Comparison of ENCODE assay signal across 8 mouse cellular contexts in genomic region chr5:139150603-139151031, GRCm38 (mm10). TPM values are rescaled to one million over a fixed set of nuclear protein-coding genes. Genes with fewer than 3 reads are reported as not detected.
DNase-seq lines count a peak whose midpoint lies in the region; ATAC-seq and TF ChIP-seq lines count a peak whose summit lies in the region.

No protein-coding gene starts in this region.

- H3K4me2 ChIP-seq in kidney, embryonic 15.5 days: peak overlapping the region; percentile 82
- H3K4me2 ChIP-seq in stomach, embryonic 14.5 days (replicated peaks; ENCODE audit: low read depth, low read length): peak overlapping the region; percentile 83

- H3K79me2 ChIP-seq in macrophage (ENCODE audit: inconsistent target): no peaks in the 10 kb centered on the region

- peaks cover 38% of the 10 kb centered on the region for H3K36me3 ChIP-seq in kidney, embryonic 15.5 days
- peaks cover 24% of the 10 kb centered on the region; the same call in 1 of the 2 replicates for H3K36me3 ChIP-seq in macrophage (ENCODE audit: inconsistent target)
- peaks cover 22% of the 10 kb centered on the region for H3K36me3 ChIP-seq in stomach, embryonic 14.5 days (ENCODE audit: control insufficient read depth, insufficient read depth, low read length)

- H3K4me3 ChIP-seq in left cerebral cortex, adult 2 months: peak overlapping the region; percentile 86
- peak overlapping the region; percentile 61 for H3K4me3 ChIP-seq in embryonic fibroblast, embryonic 13.5 days (ENCODE audit: insufficient read depth, low read length)
- H3K4me3 ChIP-seq in kidney, embryonic 15.5 days (replicated peaks): peak overlapping the region; percentile 73
- peak overlapping the region; percentile 33 for H3K4me3 ChIP-seq in macrophage (ENCODE audit: inconsistent target)
- peak overlapping the region; percentile 79 for H3K4me3 ChIP-seq in stomach, embryonic 14.5 days (ENCODE audit: low read depth, low read length)

- peak; percentile 49 to 50 for DNase-seq in left cerebral cortex, adult 2 months (ENCODE audit: extremely low spot score in 1 of 2, low spot score in 2 of 2)
- no peak for DNase-seq in left cerebral cortex, adult 9 months (ENCODE audit: low spot score in 2 of 2)
- DNase-seq in T-cell, adult 2 months (ENCODE audit: low spot score): peak; percentile 42
- DNase-seq in layer of hippocampus, adult 18-20 months (ENCODE audit: low spot score in 2 of 2): no peak

- under 1% methylated on average over 44 of the region's 45 CpGs for WGBS in kidney, embryonic 15.5 days
- WGBS in macrophage (ENCODE audit: missing documents): 1% methylated on average over 45 of the region's 45 CpGs
- WGBS in stomach, embryonic 14.5 days: 1% methylated on average over 45 of the region's 45 CpGs

- peak overlapping the region; percentile 70 for H3K9ac ChIP-seq in kidney, embryonic 15.5 days
- H3K9ac ChIP-seq in stomach, embryonic 14.5 days (replicated peaks; ENCODE audit: low read depth, low read length): peak overlapping the region; percentile 67

- intact Hi-C loops in left cerebral cortex, adult 2 months (cut with DNase I): no loop called here

- TF ChIP-seq CTCF in left cerebral cortex, adult 2 months (IDR thresholded peaks at IDR 0.05): no peak
- TF ChIP-seq CTCF in embryonic fibroblast, embryonic 13.5 days (IDR thresholded peaks at IDR 0.05; ENCODE audit: borderline replicate concordance, insufficient read depth, low read length): no peak

- H3K27ac ChIP-seq in left cerebral cortex, adult 2 months: no peak overlapping the region
- no peak overlapping the region for H3K27ac ChIP-seq in embryonic fibroblast, embryonic 13.5 days (ENCODE audit: insufficient read depth, low read length)
- H3K27ac ChIP-seq in kidney, embryonic 15.5 days: peak overlapping the region; percentile 66
- no peak overlapping the region for H3K27ac ChIP-seq in macrophage
- peak overlapping the region; percentile 36; the same call in 1 of the 2 replicates for H3K27ac ChIP-seq in stomach, embryonic 14.5 days (ENCODE audit: low read length)

- no peaks in the 10 kb centered on the region for H3K9me3 ChIP-seq in kidney, embryonic 15.5 days (replicated peaks)
- H3K9me3 ChIP-seq in stomach, embryonic 14.5 days (ENCODE audit: control insufficient read depth, low read depth, low read length): no peaks in the 10 kb centered on the region

- no peak for TF ChIP-seq POLR2A in embryonic fibroblast, embryonic 13.5 days (IDR thresholded peaks at IDR 0.05; ENCODE audit: low read depth, low read length)

- ATAC-seq in kidney, embryonic 15.5 days (replicated peaks; ENCODE audit: low FRiP score): peak; percentile 27
- peak; percentile 19 for ATAC-seq in stomach, embryonic 14.5 days (ENCODE audit: insufficient number of reproducible peaks, insufficient read depth, low FRiP score, low read depth)

- no peaks in the 10 kb centered on the region for H3K27me3 ChIP-seq in kidney, embryonic 15.5 days
- H3K27me3 ChIP-seq in stomach, embryonic 14.5 days (ENCODE audit: control insufficient read depth, insufficient read depth, low read length): no peaks in the 10 kb centered on the region

- no peaks in the 10 kb centered on the region; the same call in 1 of the 2 replicates for H3K4me1 ChIP-seq in embryonic fibroblast, embryonic 13.5 days (ENCODE audit: control insufficient read depth, insufficient read depth, low read length)
- peaks cover 21% of the 10 kb centered on the region for H3K4me1 ChIP-seq in kidney, embryonic 15.5 days
- H3K4me1 ChIP-seq in stomach, embryonic 14.5 days (ENCODE audit: control insufficient read depth, insufficient read depth, low read length): peaks cover 9% of the 10 kb centered on the region

RNA-seq across cellular contexts. Expression of gene Dnaaf5, which starts 0.6 kb away (rescaled TPM):
- 1 to 10 TPM; 7.4 to 8.2 TPM for total RNA-seq in left cerebral cortex, adult 2 months (2021)
- 8.5 and 10.2 TPM in 2 replicates for polyA plus RNA-seq in embryonic fibroblast, embryonic 13.5 days (2011; ENCODE audit: insufficient read length, low read depth, missing spikeins)
- polyA plus RNA-seq in kidney, embryonic 15.5 days (2015; fragmentation: Nextera tagmentation; extraction: Ambion mirVana): 8.7 and 10.4 TPM in 2 replicates
- 10 to 100 TPM in 1 of 26 experiments, 1 to 10 TPM in 25; 1.3 to 11.7 (median 6.6) TPM for total RNA-seq in macrophage (2018; cell fraction: chromatin; rRNA removed)
- 1 to 10 TPM; 5.8 to 8.9 (median 7.7) TPM for total RNA-seq in macrophage (2018; cell fraction: cytosol; rRNA removed)
- total RNA-seq in macrophage (2018; cell fraction: nucleus; rRNA removed): 10 to 100 TPM in 1 of 26 experiments, 1 to 10 TPM in 25; 3.0 to 10.1 (median 6.3) TPM
- polyA plus RNA-seq in macrophage (2018): 6.4 to 10.6 TPM (median 7.0 TPM) in 3 replicates
- polyA plus RNA-seq in stomach, embryonic 14.5 days (2014; fragmentation: Nextera tagmentation; extraction: Ambion mirVana): 6.4 TPM in 2 replicates
- 1 to 10 TPM; 7.0 to 9.0 TPM for total RNA-seq in layer of hippocampus, adult 18-20 months (2021)

RNA-seq across cellular contexts. Expression of gene Prkar1b, which starts 0.8 kb away (rescaled TPM):
- total RNA-seq in left cerebral cortex, adult 2 months (2021): 100 to 1,000 TPM; 767 to 781 TPM
- 20.4 and 31.4 TPM in 2 replicates for polyA plus RNA-seq in embryonic fibroblast, embryonic 13.5 days (2011; ENCODE audit: insufficient read length, low read depth, missing spikeins)
- 21.2 and 22.7 TPM in 2 replicates for polyA plus RNA-seq in kidney, embryonic 15.5 days (2015; fragmentation: Nextera tagmentation; extraction: Ambion mirVana)
- 1 to 10 TPM in 3 of 26 experiments, not detected in 23; 1.1 to 3.8 (median 2.0) TPM for total RNA-seq in macrophage (2018; cell fraction: chromatin; rRNA removed)
- 1 to 10 TPM in 10 of 26 experiments, under 1 TPM in 16; 0.29 to 1.5 (median 0.95) TPM for total RNA-seq in macrophage (2018; cell fraction: cytosol; rRNA removed)
- 1 to 10 TPM in 6 of 26 experiments, under 1 TPM in 13, not detected in 7; 0.22 to 4.6 (median 0.69) TPM for total RNA-seq in macrophage (2018; cell fraction: nucleus; rRNA removed)
- 0.75 to 1.0 TPM (median 0.89 TPM) in 3 replicates for polyA plus RNA-seq in macrophage (2018)
- 19.5 and 20.1 TPM in 2 replicates for polyA plus RNA-seq in stomach, embryonic 14.5 days (2014; fragmentation: Nextera tagmentation; extraction: Ambion mirVana)
- total RNA-seq in layer of hippocampus, adult 18-20 months (2021): 100 to 1,000 TPM; 435 to 459 TPM

RNA-seq across cellular contexts. Expression of gene Sun1, which starts 49.8 kb away (rescaled TPM):
- 100 to 1,000 TPM; 135 to 147 TPM for total RNA-seq in left cerebral cortex, adult 2 months (2021)
- 46.3 and 49.0 TPM in 2 replicates for polyA plus RNA-seq in embryonic fibroblast, embryonic 13.5 days (2011; ENCODE audit: insufficient read length, low read depth, missing spikeins)
- polyA plus RNA-seq in kidney, embryonic 15.5 days (2015; fragmentation: Nextera tagmentation; extraction: Ambion mirVana): 50.0 and 57.3 TPM in 2 replicates
- 10 to 100 TPM in 25 of 26 experiments, 1 to 10 TPM in 1; 7.8 to 51.2 (median 32.8) TPM for total RNA-seq in macrophage (2018; cell fraction: chromatin; rRNA removed)
- total RNA-seq in macrophage (2018; cell fraction: cytosol; rRNA removed): 10 to 100 TPM in 18 of 26 experiments, 1 to 10 TPM in 8; 7.4 to 15.5 (median 10.6) TPM
- 10 to 100 TPM in 25 of 26 experiments, 1 to 10 TPM in 1; 8.9 to 49.9 (median 18.6) TPM for total RNA-seq in macrophage (2018; cell fraction: nucleus; rRNA removed)
- polyA plus RNA-seq in macrophage (2018): 7.6 to 17.2 TPM (median 10.7 TPM) in 3 replicates
- 60.2 and 66.6 TPM in 2 replicates for polyA plus RNA-seq in stomach, embryonic 14.5 days (2014; fragmentation: Nextera tagmentation; extraction: Ambion mirVana)
- total RNA-seq in layer of hippocampus, adult 18-20 months (2021): 10 to 100 TPM; 80.3 to 86.3 TPM

Comparison
In these comparisons a context has a peak if more than half of its experiments do, and no peak if none do; other contexts are left out.
1. DNase-seq: peak in left cerebral cortex, adult 2 months (2 of 2) and T-cell, adult 2 months (single experiment); none in left cerebral cortex, adult 9 months (0 of 2) and layer of hippocampus, adult 18-20 months (0 of 2).
2. H3K27ac ChIP-seq: peak in kidney, embryonic 15.5 days (single experiment) and stomach, embryonic 14.5 days (single experiment); none in left cerebral cortex, adult 2 months (single experiment), embryonic fibroblast, embryonic 13.5 days (single experiment) and macrophage (single experiment).
3. H3K4me3 ChIP-seq: peak in every context shown above with its lines; median percentile 86 in left cerebral cortex, adult 2 months; 79 in stomach, embryonic 14.5 days; 73 in kidney, embryonic 15.5 days; 61 in embryonic fibroblast, embryonic 13.5 days; 33 in macrophage.
4. RNA of gene Prkar1b, which starts 0.8 kb away (polyA plus RNA-seq): 21.2 to 22.7 TPM in kidney, embryonic 15.5 days, 20.4 to 31.4 TPM in embryonic fibroblast, embryonic 13.5 days and 19.5 to 20.1 TPM in stomach, embryonic 14.5 days; 0.75 to 1.0 TPM in macrophage; every median in the first group is over 10 times any median in the second.